Mouse (Mus musculus) kidney, adult 2 months (tissue): Measurements from ENCODE around the gene Alox15.

Experiments used
- CTCF ChIP-seq: fragments of 200-500 bp; conservative IDR thresholded peaks from 2 replicates; pipeline ENCODE4 v1.5.1; 2011; ENCODE audit warnings: low read depth, mild to moderate bottlenecking, control low read depth, low read length, moderate library complexity, mixed read lengths; ENCODE audit not compliant: insufficient read depth, insufficient read length
- POLR2A ChIP-seq: fragments of 200-500 bp; IDR thresholded peaks from one replicate; pipeline ENCODE4 v1.6.1; 2011; ENCODE audit warnings: low read depth, low read length, control low read depth

DNA sequence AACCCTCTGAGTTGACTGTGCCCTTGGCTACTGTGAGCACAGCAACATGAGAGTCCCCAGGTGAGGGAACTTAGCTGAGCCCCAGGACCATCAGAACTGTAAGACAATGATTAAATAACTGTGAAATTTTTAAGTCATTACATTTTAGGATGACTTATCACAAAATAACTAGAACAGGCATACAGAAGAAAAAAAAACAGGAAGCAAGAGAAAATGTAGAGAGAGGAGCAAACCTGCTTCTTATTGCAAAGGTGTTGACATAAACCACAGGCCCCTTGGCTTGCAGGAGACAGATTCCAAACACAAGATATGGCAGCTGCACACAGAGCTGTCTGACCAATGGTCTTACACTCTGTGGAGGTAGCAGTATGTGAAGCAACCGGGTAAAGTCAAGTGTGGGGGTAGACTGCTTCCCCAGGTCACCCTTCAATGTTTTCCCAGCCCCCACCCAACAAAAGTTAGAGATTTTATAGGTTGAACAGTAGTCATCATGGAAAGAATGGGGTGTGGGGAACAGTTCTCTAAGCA lies 28.7 kb upstream of the Alox15 start:
- TF ChIP-seq CTCF (no peak), POLR2A (no peak)
